Mouse (Mus musculus): Measurements from ENCODE around the gene Smim20.

DNA sequence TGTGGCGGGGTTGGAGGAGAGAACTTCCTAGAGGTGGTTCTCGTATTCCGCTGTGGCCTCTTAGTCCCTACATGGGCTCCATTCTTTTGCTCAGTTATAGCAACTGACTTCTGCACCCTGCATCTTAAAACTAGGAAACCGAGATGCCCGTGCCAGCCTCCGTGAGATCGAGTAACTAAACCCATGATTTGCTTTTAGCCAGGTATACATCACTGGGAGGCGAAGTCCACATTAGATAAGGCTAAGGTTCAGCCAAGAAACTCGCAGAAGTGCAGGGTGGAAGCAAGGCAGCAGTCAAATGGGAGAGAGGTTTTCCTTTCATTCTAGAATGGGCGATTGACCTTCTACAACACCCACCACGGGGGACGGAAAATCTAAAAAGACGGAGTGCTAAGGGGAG, 41.4 kb upstream of the Smim20 start:
- TF ChIP-seq CTCF (IDR thresholded peaks at IDR 0.05; ENCODE audit: extremely low read depth, insufficient read depth, insufficient read length, insufficient replicate concordance) (no peak), POLR2A (IDR thresholded peaks at IDR 0.05; ENCODE audit: low read depth, low read length) (no peak)

All from spleen, adult 2 months (tissue).